Mouse (Mus musculus): ENCODE results near the gene Kidins220.

Gene Kidins220

GRCm38 (mm10) chr12:25093241-25093774 lies 118.6 kb downstream of the Kidins220 start:
- no peak for DNase-seq (ENCODE audit: low spot score)

DNA sequence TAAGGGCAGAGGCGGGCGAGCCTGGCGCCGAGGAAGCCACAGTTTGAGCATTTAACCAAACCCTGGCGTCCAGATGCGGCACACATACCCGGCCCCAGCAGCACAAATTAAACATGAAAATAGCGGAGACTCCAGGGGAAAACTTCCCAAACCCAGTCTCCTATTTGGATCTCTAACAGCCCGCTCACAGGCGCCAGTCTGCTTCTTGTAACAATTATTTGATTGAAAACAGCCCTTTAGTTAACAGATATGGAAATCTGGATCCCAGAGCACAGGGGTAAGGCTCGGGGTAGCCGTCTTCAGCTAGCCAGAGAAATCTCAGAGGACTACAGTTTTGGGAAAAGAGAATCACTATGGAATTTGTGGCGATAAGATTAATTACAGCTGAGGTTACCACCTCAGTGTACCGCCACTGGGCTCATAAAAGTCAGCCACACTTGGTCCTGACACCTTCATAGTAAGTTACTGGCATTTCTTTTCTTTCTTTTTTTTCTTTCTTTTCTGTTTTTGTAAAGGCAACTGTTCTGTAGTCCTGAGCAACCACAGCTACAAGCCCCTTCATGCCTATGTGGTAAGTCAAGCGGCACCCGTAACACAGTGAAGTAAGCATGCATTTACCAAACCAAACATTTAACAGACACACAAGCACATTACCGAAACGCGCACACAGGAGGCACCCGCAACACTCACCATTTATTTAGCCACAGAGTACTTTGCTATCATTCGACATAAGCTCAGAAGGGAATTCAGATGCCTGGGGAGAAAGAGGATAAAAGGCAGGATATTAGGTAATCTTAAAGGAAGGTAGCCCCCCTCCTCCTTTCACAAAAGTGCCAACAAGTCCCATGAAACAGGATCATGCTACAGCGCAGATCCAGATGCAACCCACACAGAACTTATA lies 120.1 kb downstream of the Kidins220 start:
- DNase-seq (ENCODE audit: low spot score), result no peak

- no peak for DNase-seq (ENCODE audit: low spot score)
Measured at GRCm38 (mm10) chr12:25095538-25095937, 120.8 kb downstream of the Kidins220 start.

DNA sequence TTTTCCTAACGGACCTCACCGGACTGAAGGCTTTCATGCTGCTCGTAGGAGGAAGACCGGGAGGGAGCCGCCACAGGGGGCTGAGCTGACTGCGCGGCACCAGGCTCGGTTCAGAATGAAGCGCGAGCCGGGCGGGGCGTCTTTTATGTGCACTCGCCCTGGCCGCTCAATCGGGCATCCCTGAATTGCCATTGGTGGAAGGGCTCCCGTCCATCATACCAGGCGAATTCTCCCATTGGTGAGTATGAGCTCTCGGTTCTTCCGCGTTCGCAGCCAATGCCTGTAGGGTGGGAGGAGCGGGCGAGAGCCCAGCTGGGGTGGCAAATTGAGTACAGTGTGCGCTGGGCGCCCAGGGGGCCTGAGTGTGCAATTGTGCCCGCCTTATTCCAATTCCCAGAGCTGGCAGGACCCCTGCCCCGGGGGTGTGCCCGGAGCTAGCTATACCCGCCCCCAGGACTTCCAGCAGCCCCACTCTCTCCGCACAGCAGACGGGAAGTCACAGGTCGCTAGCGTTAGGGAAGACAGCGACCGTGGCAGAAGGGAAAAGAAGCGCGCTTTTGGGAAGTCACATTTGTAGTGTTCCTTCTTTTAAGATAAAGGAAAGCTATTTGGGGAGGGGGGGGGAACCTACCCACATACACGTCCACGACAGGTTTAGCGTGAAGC lies 121.4 kb downstream of the Kidins220 start:
- peak; percentile 97 for DNase-seq (ENCODE audit: low spot score)

DNA sequence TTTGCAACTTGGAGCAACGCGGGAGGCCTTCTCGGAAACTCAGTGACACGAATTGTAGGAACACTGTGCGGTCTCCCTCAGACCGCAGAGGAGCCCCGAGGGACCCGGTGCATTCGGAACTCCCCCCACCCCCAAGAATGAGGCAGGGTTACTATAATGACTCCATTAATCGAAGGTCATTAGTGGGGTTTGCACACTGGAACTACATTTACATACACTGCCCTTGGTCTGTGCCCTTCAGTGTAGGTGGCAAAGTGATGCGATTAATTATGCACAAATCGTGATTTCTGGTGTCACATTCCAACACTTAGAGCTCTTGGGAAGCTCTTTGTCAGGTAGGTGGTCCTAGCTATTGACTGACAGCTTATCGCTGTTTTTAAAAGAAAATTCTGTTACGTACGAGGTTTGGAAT lies 121.9 kb downstream of the Kidins220 start:
- no peak for DNase-seq (ENCODE audit: low spot score)

DNA sequence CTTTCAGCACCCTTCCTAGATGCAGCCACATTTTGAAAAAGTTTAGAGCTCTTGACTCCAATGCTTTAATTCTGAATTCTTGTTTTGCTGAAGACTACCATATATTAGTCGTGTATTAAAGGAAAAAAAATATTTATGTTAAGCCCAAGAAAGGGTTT lies 122.2 kb downstream of the Kidins220 start, which contains the start of gene Id2:
Gene Id2 (minus strand): TSS at position 89 of the 158 bp plus-strand sequence.
- no peak for DNase-seq (ENCODE audit: low spot score)

- no peak for DNase-seq (ENCODE audit: low spot score)
Measured at GRCm38 (mm10) chr12:25097210-25098160, 122.8 kb downstream of the Kidins220 start.

GRCm38 (mm10) chr12:25098161-25098550 lies 123.4 kb downstream of the Kidins220 start:
- DNase-seq (ENCODE audit: low spot score), result no peak

- DNase-seq (ENCODE audit: low spot score), result peak; percentile 86
Measured at GRCm38 (mm10) chr12:25098561-25099312, 124.0 kb downstream of the Kidins220 start.

- DNase-seq (ENCODE audit: low spot score), result no peak
Measured at GRCm38 (mm10) chr12:25099313-25099562, 124.5 kb downstream of the Kidins220 start.

GRCm38 (mm10) chr12:25099563-25100408 lies 125.1 kb downstream of the Kidins220 start:
- DNase-seq (ENCODE audit: low spot score), result no peak

DNA sequence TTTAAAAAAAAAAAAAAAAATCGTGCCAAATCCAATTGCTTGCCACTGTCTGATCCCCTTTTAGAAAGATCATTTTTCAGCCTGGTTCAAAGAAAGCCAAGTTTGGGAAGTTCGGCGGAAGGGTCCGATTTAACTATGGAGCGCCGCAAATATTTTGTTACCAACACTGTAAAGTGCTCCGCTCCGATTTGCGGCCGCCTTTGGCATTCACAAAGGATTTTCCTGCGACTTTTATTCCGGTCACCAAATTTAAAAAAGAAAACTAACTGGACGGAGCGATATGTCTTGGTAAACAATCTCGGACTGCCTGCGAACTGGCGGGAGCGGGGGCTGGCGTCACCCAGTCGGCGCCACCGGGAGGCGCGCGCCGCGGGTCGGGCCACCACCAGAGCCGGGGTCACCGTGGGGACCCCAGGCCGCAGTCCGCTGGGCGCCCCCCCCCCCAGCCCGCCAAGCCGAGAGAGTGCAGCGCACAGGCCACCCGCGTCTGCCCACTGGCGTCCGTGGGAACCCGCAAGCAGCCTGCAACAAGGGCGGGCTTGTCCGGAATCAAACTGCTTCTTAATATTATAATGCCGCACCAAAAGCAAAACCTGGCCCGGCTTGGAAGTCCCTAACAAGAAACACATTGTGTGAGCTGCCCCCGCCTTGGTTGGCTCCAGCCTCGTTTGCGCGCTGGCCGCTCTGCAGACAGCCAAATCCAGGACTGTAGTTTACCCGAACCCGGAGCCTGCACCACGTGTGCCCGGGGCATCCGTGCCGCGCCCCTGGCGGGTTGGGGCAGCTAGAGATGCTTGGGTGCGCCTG lies 125.9 kb downstream of the Kidins220 start:
- peak; percentile 43 for DNase-seq (ENCODE audit: low spot score)

DNA sequence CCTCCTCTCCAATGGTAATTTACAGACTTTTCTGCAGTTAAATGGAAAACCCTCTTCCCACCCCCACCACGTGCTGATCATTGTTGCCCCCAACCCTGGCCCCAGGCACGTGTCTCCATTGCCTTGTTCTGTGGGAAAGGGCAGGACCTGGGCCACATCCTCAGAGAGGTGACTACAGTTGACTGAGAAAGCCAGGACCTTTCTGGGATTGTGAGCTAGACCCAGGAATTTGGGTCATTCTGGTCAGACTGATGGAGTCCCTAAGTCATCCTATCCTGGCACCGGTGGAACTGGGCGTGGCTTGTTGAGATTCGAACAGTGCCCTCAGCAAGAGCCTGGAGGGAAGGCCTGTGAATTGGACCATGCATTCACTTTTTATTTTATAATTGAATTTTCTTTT lies 126.7 kb downstream of the Kidins220 start:
- no peak for DNase-seq (ENCODE audit: low spot score)

GRCm38 (mm10) chr12:25103911-25104310 lies 129.2 kb downstream of the Kidins220 start:
- DNase-seq (ENCODE audit: low spot score), result no peak

- no peak for DNase-seq (ENCODE audit: low spot score)
Measured at GRCm38 (mm10) chr12:25104541-25104940, 129.8 kb downstream of the Kidins220 start.

- no peak for DNase-seq (ENCODE audit: low spot score)
Measured at GRCm38 (mm10) chr12:25108865-25109264, 134.1 kb downstream of the Kidins220 start.

GRCm38 (mm10) chr12:25109971-25110681 lies 135.4 kb downstream of the Kidins220 start:
- DNase-seq (ENCODE audit: low spot score), result no peak

GRCm38 (mm10) chr12:25110682-25111078 lies 136.0 kb downstream of the Kidins220 start:
- no peak for DNase-seq (ENCODE audit: low spot score)

All from ovary, postnatal 10 days (tissue).